Mouse (Mus musculus) midbrain, embryonic 13.5 days (tissue): Measurements from ENCODE around the gene Tada2b. TPM values are rescaled to one million over a fixed set of nuclear protein-coding genes. Genes with fewer than 3 reads are reported as not detected.

ENCODE experiments used
- ATAC-seq: fragments of 200-750 bp; cut with Nextera tagmentation; 2 replicates; pipeline ENCODE4 v1.8.0; 2017; ENCODE audit warnings: mild to moderate bottlenecking, moderate TSS enrichment, moderate library complexity
- H3K27ac ChIP-seq: fragments of 300-500 bp; sonication (generic); 2 replicates; pipeline ENCODE4 v1.5.1; 2015; ENCODE audit warnings: inconsistent platforms, mild to moderate bottlenecking, moderate library complexity
- H3K27me3 ChIP-seq: fragments of 300-500 bp; sonication (generic); 2 replicates; pipeline ENCODE4 v1.6.1; 2015; ENCODE audit warnings: mild to moderate bottlenecking, inconsistent platforms
- H3K36me3 ChIP-seq: fragments of 300-500 bp; sonication (generic); 2 replicates; pipeline ENCODE4 v1.6.1; 2015; ENCODE audit warnings: mild to moderate bottlenecking, inconsistent platforms
- H3K4me1 ChIP-seq: fragments of 300-500 bp; sonication (generic); replicated peaks from 2 replicates; pipeline ENCODE4 v1.6.1; 2015; ENCODE audit warnings: inconsistent platforms
- H3K4me2 ChIP-seq: fragments of 300-500 bp; sonication (generic); replicated peaks from 2 replicates; pipeline ENCODE4 v1.6.1; 2015; ENCODE audit warnings: moderate library complexity, mild to moderate bottlenecking, inconsistent platforms
- H3K4me3 ChIP-seq: fragments of 300-500 bp; sonication (generic); replicated peaks from 2 replicates; pipeline ENCODE4 v1.5.1; 2015; ENCODE audit warnings: mild to moderate bottlenecking, inconsistent platforms
- H3K9ac ChIP-seq: fragments of 300-500 bp; sonication (generic); replicated peaks from 2 replicates; pipeline ENCODE4 v1.6.1; 2015; ENCODE audit warnings: mild to moderate bottlenecking, inconsistent platforms
- H3K9me3 ChIP-seq: fragments of 300-500 bp; sonication (generic); 2 replicates; pipeline ENCODE4 v1.6.1; 2016; ENCODE audit warnings: mild to moderate bottlenecking, inconsistent platforms
- WGBS: fragments of 180-500 bp; shearing (Covaris S2); methylation state at CpG from one replicate; pipeline ENCODE4 v1.1.7; 2015; 5-methylcytosine and 5-hydroxymethylcytosine counted together
- polyA plus RNA-seq: library from polyadenylated mRNA; unstranded; fragments of >200 nt; fragmentation: Nextera tagmentation; extraction: Ambion mirVana; gene quantifications from 2 replicates; pipeline ENCODE4 v1.2.1, GENCODE M21; 2015

Tada2b gene
- polyA plus RNA-seq, 1 experiment from 2014 or later, result 2.9 TPM

- no peak overlapping the region for H3K27ac ChIP-seq
- ATAC-seq, result no peak
- peaks cover 32% of the 10 kb centered on the region for H3K36me3 ChIP-seq
- no peaks in the 10 kb centered on the region for H3K9me3 ChIP-seq
- H3K27me3 ChIP-seq, result no peaks in the 10 kb centered on the region
- H3K4me2 ChIP-seq, result no peak overlapping the region
- no peak overlapping the region for H3K4me3 ChIP-seq
- H3K4me1 ChIP-seq, result peaks cover 45% of the 10 kb centered on the region
- WGBS, result 91% methylated on average over 6 of the region's 6 CpGs
- H3K9ac ChIP-seq, result no peak overlapping the region
Measured at GRCm38 (mm10) chr5:36478540-36479420, 5.3 kb downstream of the Tada2b start.

- H3K9me3 ChIP-seq, result no peaks in the 10 kb centered on the region
- no peak overlapping the region for H3K4me2 ChIP-seq
- no peak overlapping the region for H3K9ac ChIP-seq
- no peaks in the 10 kb centered on the region for H3K27me3 ChIP-seq
- H3K4me3 ChIP-seq, result no peak overlapping the region
- WGBS, result 90% methylated on average over 3 of the region's 3 CpGs
- H3K4me1 ChIP-seq, result peaks cover 36% of the 10 kb centered on the region
- no peak for ATAC-seq
- no peak overlapping the region for H3K27ac ChIP-seq
- H3K36me3 ChIP-seq, result peaks cover 42% of the 10 kb centered on the region
Measured at GRCm38 (mm10) chr5:36477486-36477885, 6.6 kb downstream of the Tada2b start.

DNA sequence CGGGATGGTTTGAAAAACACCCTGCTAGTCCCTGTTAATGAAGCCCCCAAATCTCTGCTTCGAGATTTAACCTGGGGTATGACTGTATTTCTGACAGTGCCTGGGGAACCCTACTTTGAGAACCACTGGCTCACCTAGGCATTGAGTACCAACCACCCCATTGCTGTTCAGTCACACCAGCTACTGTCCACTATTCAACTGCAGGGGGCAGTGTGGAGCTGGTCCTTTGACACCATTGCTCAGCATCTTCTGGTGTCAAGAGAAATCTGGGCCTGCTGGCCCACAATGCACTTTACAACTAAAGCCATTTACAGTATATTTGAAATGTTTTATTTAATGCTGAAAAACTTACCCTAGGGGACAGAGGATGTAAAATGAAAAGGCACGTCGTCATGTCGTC, 9.8 kb downstream of the Tada2b start:
- Histone ChIP-seq H3K4me3 (no peak overlapping the region), H3K27me3 (no peaks in the 10 kb centered on the region), H3K4me2 (no peak overlapping the region), H3K9me3 (no peaks in the 10 kb centered on the region), H3K27ac (no peak overlapping the region), H3K4me1 (peaks cover 5% of the 10 kb centered on the region), H3K36me3 (peaks cover 64% of the 10 kb centered on the region), H3K9ac (no peak overlapping the region)
- WGBS, result 86% methylated on average over 5 of the region's 5 CpGs
- peak; percentile 63; the same call in 1 of the 2 replicates for ATAC-seq

DNA sequence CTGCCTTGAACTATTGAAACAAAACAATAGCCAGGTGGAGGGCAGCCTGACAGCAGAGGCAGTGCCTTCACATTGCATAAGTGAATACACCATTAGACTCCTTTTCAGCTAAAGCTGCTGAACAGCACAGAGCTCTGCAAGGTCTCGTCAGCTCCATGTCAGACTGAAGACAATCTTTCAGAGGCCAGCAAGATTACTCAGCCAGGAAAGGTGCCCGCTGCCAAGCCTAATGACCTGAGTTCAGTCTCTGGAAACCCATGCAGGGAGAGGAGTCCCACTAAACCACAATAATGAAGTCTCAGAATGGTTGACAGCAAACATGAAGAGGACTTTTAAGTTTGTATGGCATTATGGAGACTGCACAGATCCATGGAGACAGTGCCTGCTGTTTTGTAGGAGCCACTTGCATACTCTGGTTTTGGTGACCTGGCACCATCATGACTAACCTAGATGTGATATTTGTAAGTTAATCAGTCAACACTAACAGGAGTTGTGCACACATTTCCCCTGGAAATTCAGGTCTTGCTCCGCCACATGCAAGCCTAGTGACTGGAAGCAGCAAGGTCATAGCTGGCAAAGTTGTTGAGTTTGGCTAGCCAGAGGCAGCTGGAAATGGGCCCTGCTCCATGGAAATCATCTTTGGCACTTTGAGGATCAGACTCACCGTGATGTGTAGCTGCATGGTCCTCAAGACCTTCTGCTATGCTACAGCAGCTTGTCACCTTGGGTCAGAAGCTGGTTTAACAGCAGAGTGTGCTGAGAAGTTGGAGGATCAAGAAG, 11.0 kb downstream of the Tada2b start:
- H3K9ac ChIP-seq, result no peak overlapping the region
- H3K9me3 ChIP-seq, result no peaks in the 10 kb centered on the region
- ATAC-seq, result no peak
- H3K4me1 ChIP-seq, result no peaks in the 10 kb centered on the region
- H3K36me3 ChIP-seq, result peaks cover 74% of the 10 kb centered on the region
- H3K27me3 ChIP-seq, result no peaks in the 10 kb centered on the region
- H3K4me3 ChIP-seq, result no peak overlapping the region
- no peak overlapping the region for H3K27ac ChIP-seq
- 92% methylated on average over 4 of the region's 4 CpGs for WGBS
- H3K4me2 ChIP-seq, result no peak overlapping the region

GRCm38 (mm10) chr5:36471206-36471605, 12.9 kb downstream of the Tada2b start:
- Histone ChIP-seq H3K4me3 (no peak overlapping the region), H3K9ac (no peak overlapping the region), H3K4me2 (no peak overlapping the region), H3K27ac (no peak overlapping the region), H3K4me1 (peaks cover 5% of the 10 kb centered on the region), H3K36me3 (peaks cover 69% of the 10 kb centered on the region), H3K9me3 (no peaks in the 10 kb centered on the region), H3K27me3 (no peaks in the 10 kb centered on the region)
- no peak for ATAC-seq
- WGBS, result 97% methylated on average over 8 of the region's 8 CpGs

GRCm38 (mm10) chr5:36465889-36466288, 18.2 kb downstream of the Tada2b start:
- WGBS, result 33% methylated on average over 8 of the region's 8 CpGs
- Histone ChIP-seq H3K9me3 (no peaks in the 10 kb centered on the region), H3K36me3 (peaks cover 27% of the 10 kb centered on the region), H3K4me1 (peaks cover 33% of the 10 kb centered on the region), H3K27me3 (peaks cover 8% of the 10 kb centered on the region; the same call in 1 of the 2 replicates), H3K4me2 (peak overlapping the region; percentile 99), H3K4me3 (peak overlapping the region; percentile 99), H3K27ac (no peak overlapping the region), H3K9ac (peak overlapping the region; percentile 87)
- ATAC-seq, result no peak

DNA sequence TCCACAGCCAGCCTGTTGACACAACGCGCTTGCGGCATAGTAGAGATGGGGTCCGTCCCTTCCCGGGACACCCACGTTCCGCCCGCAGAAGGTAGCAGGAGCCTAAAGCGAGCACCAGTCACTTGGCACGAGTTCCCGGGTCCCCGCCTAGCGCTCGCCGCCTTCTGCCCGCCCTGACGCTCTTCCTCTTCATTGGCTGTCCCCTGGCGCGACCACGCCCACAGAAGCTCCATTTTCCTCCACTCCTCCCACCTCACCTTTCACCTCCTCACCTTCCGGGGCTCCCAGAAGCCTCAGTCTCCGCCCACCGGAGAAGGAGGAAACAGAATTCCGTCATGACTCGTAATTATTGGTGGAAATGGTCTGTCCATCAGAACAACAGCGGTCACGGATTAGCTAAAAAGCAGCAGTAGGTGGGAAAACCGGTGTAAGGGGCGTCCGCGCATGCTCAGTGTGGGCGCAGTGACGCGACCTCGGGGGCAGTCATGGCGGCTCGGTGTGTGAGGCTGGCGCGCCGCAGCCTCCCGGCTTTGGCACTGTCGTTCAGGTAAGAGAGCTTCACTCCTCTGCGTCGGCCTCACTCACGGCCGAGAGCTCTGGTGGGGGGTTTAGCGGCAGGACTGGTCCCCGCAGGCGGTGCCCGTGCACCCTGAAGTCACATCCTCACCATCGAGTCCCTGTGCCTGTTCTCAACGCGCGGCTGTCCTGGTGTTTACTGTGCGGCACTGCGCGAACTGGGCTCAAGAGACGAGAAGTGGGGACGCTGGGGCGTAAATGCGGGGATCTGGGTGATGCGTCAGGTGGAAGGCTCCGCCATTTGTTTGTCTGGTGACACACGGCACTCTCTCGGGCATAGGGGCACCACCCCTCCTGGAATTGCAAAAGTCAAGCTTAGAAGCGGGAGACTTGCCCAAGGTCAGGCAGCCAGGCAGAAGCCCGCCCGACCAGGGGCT, 19.1 kb downstream of the Tada2b start, which contains the start of gene Grpel1:
Gene Grpel1 (plus strand): TSS at position 290 of the 953 bp plus-strand sequence.
- peak within 1 kb of the TSS; percentile 15 for H3K27ac ChIP-seq
- H3K4me1 ChIP-seq, result peaks cover 33% of the 10 kb centered on the region
- WGBS, result under 1% methylated on average over 68 of the region's 68 CpGs
- H3K9me3 ChIP-seq, result no peaks in the 10 kb centered on the region
- H3K9ac ChIP-seq, result peak within 1 kb of the TSS; percentile 87
- peak; percentile 96 for ATAC-seq
- H3K4me2 ChIP-seq, result peak within 1 kb of the TSS; percentile 99
- H3K36me3 ChIP-seq, result peaks cover 18% of the 10 kb centered on the region
- peaks cover 14% of the 10 kb centered on the region; the same call in 1 of the 2 replicates for H3K27me3 ChIP-seq
- H3K4me3 ChIP-seq, result peak within 1 kb of the TSS; percentile 99

DNA sequence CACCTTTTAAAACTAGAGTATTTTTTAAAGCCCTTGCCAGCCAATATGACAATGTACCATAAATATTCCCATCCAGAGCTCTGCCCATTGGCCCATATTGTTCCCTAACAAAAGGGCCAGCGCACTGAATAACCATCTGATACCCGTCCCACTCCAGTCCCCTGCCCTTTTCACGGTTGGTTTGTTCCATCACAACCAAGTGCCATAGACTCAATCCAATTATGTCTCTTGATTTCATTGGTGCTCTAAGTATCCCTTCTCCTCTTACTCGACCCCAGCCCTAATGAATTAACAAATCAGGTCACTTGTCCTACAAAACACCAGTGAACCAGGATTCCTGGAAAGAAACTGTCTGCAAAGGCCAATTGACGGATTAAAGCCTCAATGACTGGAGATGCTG, 20.7 kb downstream of the Tada2b start:
- Histone ChIP-seq H3K9ac (no peak overlapping the region), H3K4me2 (peak overlapping the region; percentile 61; the same call in 1 of the 2 replicates), H3K27ac (no peak overlapping the region), H3K36me3 (peaks cover 2% of the 10 kb centered on the region; the same call in 1 of the 2 replicates), H3K27me3 (peaks cover 14% of the 10 kb centered on the region; the same call in 1 of the 2 replicates), H3K9me3 (no peaks in the 10 kb centered on the region), H3K4me3 (no peak overlapping the region), H3K4me1 (peaks cover 33% of the 10 kb centered on the region)
- WGBS, result 9% methylated on average over 5 of the region's 5 CpGs
- ATAC-seq, result no peak

- Histone ChIP-seq H3K27ac (no peak overlapping the region), H3K27me3 (peaks cover 14% of the 10 kb centered on the region; the same call in 1 of the 2 replicates), H3K4me3 (no peak overlapping the region), H3K9ac (no peak overlapping the region), H3K9me3 (no peaks in the 10 kb centered on the region), H3K4me2 (no peak overlapping the region), H3K4me1 (peaks cover 33% of the 10 kb centered on the region), H3K36me3 (no peaks in the 10 kb centered on the region)
- 21% methylated on average over 7 of the region's 7 CpGs for whole genome bisulfite sequencing
- no peak for ATAC-seq
Measured at GRCm38 (mm10) chr5:36462810-36463209, 21.3 kb downstream of the Tada2b start.

- peaks cover 28% of the 10 kb centered on the region for H3K4me1 ChIP-seq
- no peak for ATAC-seq
- H3K9me3 ChIP-seq, result no peaks in the 10 kb centered on the region
- H3K27ac ChIP-seq, result no peak overlapping the region
- 63% methylated on average over 2 of the region's 2 CpGs for WGBS
- no peak overlapping the region for H3K4me2 ChIP-seq
- peaks cover 16% of the 10 kb centered on the region for H3K27me3 ChIP-seq
- H3K36me3 ChIP-seq, result no peaks in the 10 kb centered on the region
- no peak overlapping the region for H3K9ac ChIP-seq
- no peak overlapping the region for H3K4me3 ChIP-seq
Measured at GRCm38 (mm10) chr5:36461231-36461630, 22.9 kb downstream of the Tada2b start.

DNA sequence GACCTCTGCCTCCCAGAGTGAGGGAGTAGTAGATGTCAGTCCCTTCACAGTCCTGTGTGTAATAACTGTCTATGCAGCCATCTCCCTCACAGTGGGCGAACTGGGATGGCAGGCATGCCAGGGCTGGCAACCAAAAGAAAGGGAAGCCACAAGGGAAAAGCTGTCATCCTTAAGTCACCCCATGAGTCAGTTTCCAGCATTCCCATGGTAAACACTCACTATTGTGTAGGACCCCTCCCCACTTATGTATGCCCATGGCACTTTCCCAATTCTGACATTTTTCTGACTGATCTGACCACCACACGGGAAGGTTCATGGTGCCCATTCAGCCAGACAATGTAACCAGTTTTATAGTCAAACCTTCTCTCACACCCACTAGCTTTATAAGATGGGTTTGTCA, 23.4 kb downstream of the Tada2b start:
- 89% methylated on average over 2 of the region's 2 CpGs for WGBS
- Histone ChIP-seq H3K36me3 (no peaks in the 10 kb centered on the region), H3K4me3 (no peak overlapping the region), H3K4me1 (peaks cover 23% of the 10 kb centered on the region), H3K9ac (no peak overlapping the region), H3K27me3 (peaks cover 16% of the 10 kb centered on the region), H3K27ac (no peak overlapping the region), H3K4me2 (no peak overlapping the region), H3K9me3 (no peaks in the 10 kb centered on the region)
- ATAC-seq, result no peak
